Mouse (Mus musculus) right cerebral cortex, postnatal 14 days (tissue): Measurements from ENCODE around the gene Zfyve19.

Source experiments
- DNase-seq: peaks from one replicate; pipeline ENCODE4 v3.0.0; 2022

Gene Zfyve19

DNA sequence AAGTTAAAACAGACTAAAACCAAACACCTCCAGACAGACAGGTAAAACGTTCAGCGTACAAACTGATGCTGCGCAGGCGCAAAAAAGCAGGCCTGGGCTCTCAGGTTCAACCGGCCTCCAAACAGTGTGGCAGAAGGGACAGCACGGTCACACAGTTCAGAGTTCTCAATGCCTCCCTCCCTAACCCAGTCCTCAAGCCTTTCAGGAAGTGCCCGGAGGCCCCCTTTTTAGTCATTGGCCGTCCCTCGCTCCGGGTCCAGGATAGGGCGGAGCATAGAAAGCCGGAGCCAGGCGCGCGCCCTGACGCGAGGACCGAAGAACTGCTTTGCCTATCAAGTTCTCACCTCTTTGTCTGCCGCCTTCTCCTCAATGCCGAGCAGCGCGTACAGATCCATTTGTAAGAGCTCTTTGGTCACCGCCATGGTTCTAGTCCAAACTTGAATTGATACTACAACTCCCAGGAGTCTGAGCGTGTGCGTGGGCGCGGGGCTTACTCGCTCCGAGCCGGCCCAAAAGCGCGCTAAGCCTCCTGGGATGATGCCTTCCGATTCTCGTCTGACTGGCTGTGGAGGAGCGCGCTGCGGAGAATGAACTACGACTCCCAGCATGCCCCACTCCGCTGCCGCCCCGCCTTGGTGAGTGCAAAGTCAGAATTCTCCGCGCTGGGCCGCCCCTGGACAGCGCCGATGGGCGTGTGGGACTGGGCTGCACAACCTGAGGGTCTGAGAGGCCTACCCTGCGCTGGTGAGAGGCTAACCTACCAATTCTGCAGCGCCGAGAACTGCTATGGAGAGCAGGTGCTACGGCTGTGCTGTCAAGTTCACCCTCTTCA, at the start of gene Zfyve19, which contains the start of gene Dnajc17:
Zfyve19 (plus strand) TSS at position 274 of the 832 bp plus-strand sequence.
Dnajc17 (minus strand) TSS at position 452 of the 832 bp plus-strand sequence.
- peak; percentile 97 for DNase-seq

DNA sequence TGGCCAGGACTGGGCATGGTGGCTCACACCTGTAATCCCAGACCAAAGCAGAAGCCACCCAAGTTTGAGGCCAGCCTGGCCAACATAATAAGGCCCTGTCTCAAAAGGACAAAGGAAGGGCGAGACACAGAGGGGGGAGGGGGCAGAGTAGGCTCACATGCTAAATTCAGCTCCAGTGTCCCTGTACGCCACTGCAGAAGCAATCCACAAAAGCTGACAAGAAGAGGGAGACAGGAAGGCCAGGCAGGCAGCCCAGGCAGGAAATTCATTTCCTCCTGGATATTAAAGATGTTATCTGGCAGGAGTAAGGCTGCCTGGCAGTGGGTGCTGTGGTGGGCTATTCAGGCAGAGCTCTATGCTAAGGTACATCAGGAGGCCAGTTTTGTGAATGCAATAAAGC, 47.2 kb upstream of the Zfyve19 start:
- DNase-seq: no peak

DNA sequence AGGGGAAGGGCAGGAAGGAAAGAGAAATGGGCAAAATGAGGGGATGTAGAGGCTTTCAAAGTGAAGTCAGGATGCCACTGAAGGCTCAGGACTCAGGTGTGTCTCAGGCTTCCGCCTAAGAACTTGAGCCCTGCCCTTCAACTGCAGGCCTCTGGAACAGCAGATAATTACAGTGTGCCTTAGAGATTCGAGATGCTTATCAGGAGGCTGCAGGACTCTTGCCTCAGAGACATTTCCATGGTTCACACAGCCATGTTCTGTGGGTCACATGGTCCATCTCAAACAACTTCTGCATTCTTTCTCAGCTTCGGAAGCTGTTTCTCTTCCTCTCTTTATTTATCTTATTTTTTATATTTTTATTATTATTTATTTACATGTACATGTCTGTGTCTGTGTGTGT, 45.3 kb upstream of the Zfyve19 start:
- DNase-seq: no peak

DNA sequence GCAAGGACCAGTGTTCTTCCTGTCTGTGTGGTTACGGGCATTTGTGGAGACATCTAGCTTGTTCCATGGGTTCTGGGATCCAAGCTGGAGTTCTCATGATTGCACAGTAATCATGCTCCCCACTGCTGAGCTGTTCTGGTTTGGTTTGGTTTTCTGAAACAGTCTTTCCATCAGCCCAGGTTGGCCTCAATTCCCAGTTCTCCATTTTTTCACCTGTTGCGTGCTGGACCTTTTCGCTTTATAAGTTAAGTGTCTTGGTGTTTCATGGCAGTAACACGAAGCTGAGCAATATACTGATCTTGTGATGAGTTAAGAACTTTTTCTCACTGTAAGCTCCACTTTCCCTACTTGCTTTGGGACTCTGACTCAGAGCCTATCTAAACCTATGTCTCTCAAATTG, 44.4 kb upstream of the Zfyve19 start:
- no peak for DNase-seq

DNA sequence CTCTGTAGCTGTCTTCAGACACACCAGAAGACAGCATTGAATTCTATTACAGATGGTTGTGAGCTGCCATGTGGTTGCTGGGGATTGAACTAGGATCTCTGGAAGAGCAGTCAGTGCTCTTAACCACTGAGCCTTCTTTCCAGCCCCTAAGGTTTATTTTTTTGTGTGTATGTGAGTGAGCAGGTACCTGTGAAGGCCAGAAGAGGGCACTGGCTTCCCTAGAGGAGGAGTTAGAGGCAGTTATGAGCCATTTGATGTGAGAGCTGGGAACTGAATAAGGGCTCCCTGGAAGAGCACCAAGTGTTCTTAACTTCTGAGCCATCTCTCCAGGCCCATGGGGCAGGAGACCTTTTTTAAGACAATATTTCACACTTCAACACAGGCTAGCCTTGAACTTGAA, 43.0 kb upstream of the Zfyve19 start:
- no peak for DNase-seq

DNA sequence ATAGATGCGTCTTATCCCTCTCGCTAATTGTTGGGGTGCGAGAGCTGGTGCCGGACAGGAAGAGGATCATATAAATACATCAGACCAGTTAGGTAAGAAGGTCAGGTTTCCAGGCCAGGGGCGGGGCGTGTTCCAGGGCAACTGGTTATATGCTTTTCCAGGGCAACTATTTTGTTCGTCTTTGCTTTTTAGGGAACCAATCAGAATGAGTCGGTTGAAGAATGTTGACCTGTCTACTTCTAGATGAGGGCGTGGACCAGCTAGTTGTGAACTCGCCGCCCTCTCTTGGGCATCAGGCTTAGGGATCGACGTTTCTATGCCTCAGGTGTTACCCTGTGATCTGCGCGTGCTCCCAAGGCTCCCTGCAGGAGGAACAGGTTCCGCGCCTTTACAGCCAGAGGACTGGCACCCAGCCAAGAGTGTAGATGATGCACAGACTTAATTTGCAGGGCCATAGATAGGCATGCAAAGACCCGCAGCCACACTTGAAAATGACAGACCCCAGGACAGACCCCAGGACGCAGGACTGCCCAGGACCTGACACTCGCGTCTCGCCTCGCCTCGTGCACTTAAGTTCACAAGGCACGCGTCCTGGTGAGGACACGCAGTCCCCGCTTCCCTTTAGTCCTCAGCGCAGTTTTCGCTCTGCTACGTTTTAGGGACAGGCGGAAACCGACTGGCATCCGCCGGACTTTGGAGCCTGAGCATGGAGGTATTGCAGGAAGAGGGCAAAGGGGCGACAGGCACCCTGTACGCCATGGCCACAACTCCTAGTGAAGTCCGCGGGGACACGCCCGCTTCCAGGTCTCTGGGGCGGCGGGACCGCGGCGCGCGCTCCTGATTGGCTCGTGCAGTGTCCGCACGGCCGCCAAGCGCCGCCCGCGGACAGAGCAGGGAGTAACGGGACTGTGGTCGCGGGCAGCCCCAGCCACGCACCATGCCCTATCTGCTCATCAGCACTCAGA, 41.2 kb upstream of the Zfyve19 start, which contains the start of gene Gchfr:
Gchfr (plus strand) TSS at position 873 of the 965 bp plus-strand sequence.
- DNase-seq: peak; percentile 32

DNA sequence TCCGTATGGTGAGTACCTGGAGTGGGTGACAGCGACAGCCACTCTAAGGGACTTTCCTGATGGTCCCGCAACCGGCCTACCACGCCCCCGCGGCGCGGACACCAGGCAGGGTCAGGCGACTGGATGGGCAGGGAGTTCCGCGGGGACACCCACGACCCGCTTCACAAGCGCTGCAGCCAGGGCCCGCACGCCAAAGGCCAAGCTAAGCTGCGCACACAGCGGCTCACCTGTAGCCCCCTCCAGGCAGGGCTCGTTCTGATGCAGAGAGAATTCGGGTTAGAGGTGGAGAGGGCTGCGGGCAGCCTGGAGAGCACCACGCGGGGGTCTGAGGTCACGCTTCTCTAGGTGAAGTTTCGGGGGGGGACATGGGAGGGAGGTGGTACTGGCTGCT, 40.6 kb upstream of the Zfyve19 start:
- no peak for DNase-seq

DNA sequence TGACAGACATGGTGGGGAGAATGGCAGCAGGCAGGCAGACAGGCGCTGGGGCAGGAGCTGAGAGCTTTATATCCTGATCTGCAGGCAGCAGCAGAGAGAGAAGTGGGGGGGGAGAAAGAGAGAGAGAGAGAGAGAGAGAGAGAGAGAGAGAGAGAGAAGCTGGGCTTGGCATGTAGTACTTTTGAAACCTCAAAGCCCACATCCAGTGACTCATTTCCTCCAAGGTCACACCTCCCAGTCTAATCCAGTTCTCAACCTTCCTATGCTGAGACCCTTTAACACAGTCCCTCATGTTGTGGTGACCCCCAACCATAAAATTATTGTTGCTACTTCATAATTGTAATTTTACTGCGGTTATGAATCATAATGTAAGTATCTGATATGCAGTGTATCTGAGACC, 38.1 kb upstream of the Zfyve19 start:
- no peak for DNase-seq

DNA sequence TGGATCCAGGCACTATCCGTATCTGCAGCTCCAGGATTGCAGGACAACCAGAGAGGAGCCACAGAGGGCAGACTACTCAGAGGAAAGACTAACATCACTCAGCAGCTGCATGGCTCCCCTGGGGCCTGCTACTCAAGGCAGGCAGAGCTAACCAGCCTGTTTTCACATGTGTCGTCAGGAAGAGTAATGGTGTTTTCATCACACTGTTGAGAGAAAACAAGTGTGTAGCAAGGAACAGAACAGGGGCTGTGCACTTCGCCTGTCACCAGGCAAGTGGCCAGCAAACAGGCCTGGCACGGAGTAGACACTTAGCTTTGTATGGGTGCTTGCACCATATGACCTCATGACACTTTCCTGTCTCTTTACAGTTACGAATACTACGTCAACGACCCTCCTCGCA, 36.8 kb upstream of the Zfyve19 start:
- DNase-seq: no peak

DNA sequence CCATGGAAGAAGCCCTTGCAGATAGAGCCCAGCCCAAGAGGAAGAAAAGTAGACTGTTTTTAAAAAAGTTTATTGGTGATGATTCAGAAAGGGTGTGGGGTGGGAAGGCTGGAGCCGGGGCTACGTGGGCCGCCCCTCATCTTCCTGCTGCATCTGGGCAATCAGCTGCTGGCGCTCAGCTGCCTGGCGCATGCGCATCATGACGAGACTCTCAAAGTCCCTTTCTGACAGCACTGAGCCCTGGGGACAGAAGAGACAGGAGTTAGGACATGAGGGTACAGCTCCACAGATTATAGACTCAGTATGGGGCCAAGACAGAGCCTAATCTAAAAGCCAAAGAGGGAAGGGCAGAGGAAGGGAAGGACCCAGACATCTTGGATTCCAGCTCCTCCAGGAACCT, 36.0 kb upstream of the Zfyve19 start:
- DNase-seq: no peak

DNA sequence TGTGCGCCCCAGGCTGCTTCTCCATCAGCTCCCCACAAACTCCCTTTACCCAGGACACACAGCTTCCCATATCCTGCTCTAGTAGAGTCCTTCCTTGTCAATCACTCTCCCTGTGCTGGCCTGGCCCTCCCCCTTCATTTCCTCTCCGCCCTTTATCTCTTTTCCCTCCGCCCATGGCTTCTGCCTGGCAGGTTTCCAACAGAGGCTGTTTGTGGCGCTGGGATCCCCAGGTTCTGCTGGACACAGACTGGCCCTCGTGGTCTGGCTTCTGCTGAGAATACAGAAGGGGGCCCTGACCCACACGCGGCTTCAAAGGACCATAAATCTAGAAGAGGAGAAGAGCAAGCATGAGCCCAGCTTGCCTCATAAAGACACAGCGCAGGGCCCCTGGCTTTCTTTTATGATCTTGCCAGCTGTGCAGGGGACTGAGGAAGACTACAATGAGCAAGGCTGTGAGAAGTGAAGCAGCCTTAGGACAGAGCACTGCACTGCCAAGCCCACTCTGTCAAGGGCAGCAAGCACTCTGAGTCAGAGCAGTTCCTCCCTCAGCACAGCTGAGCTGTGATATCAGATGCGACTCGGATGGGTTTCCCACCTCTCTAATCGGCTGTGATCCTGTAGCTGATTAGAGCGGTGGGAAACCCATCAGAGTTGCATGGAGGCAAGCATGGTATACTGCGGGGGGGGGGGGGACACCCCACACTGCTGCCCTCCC, 35.4 kb upstream of the Zfyve19 start:
- DNase-seq: peak; percentile 37

DNA sequence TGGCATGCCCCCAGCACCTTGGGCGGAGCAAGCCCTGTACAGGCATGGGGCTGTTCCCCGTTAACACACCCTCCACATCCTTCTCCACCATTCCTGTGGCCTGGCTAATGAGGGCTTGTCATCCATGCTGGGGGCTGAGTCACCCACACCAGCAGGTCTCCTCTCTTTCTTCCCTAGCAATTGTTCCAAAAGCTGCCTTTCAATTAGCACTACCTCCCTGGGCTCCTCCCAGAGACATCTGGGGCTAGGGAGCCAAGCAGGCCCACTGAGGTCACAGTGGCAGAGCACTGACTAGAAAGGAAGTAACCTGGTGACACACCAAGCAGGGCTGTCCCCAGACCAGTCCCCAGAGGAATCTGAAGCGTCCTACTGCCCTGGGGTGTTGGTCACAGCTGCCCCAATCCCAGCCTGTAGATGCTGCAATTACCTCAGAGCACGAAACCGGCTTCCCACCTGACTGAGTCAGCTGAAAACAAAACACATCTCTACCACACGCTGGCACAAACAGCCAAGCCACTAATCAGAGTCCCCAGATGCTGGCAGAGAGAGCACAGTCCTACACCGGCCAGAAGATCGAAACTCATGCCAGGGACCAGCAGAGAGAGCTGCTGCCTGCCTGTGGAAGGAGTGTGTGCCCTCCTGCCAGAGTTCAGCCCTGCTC, 34.3 kb upstream of the Zfyve19 start, which contains the start of gene Gm14137:
Gm14137 (plus strand) TSS at position 519 of the 661 bp plus-strand sequence.
- DNase-seq: no peak

DNA sequence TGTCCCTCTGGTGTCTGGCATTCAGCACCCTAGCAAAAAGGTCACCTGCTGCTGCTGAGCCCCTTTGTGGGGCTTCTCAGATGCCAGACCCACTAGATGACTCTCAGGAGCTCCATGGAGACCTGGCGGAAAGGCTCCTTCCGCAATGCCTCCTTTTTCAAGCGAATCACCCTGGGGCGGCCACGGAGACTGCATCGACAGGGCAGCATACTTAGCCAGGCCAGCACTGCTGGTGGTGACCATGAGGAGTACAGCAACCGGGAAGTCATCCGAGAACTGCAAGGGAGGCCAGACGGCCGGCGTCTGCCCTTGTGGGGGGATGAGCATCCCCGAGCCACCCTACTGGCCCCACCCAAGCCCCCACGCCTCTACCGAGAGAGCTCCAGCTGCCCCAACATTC, 33.6 kb upstream of the Zfyve19 start:
- DNase-seq: no peak

DNA sequence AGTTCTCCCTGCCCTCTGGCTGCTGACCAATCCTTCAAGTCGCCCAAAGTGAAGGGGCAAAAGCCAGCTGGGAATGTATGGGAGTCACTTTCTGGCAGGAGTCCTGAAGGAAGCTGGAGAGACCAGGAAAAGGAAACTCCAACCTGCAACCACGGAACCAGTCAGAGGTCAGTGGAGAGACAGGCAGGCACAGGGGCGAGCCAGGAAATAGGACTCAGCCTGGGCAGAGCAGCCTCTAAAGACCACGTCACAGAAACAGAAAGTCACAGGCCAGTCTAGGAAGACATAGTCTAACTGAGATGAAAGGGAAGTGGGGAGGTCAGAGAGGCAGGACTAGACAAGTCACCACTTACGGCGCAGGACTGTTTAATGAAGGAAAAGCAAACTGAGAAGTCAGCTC, 32.8 kb upstream of the Zfyve19 start:
- no peak for DNase-seq

DNA sequence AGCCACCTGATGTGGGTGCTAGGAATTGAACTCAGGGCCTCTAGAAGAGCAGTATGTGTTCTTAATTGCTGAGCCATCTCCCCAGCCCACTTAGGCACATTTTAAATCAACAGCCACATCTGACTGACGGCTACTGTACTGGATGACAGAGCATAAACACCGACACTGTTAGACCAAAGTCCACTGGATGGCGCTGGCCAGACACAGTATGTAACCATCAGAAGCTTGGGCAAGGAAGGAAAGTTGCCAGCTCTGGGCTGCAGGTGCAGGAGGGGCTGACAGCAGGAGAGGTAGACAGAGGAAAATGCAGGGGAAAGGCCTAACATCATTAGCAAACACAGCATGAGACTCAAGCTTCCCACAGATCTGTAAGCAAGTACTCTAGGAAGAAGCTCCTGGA, 31.7 kb upstream of the Zfyve19 start:
- DNase-seq: no peak

DNA sequence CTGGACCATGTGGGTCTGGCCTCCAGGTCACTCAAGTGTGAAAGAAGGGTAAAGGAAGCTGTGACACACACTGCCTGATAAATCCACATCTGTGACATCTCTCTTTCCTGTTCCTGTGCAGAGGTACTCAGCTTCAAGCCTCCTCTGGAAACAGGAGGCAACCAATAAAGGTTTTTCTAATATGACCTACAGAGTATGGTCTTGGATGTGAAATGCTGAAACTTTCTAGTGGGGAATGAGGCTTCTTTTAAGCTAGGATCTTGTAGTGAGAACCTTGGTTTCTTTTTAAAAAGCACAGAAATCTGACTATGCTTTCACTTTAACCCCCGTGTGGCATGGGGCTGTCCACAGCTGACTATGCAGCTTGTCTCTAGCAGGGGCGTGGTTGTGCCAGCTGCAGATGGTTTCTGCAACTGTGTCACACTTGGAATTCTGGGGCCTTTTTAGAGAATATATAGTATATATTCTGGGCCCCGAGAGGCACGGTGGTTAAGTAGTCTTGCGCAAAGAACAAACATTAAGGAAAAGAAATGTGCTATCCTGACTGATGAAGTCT, 31.0 kb upstream of the Zfyve19 start:
- no peak for DNase-seq

DNA sequence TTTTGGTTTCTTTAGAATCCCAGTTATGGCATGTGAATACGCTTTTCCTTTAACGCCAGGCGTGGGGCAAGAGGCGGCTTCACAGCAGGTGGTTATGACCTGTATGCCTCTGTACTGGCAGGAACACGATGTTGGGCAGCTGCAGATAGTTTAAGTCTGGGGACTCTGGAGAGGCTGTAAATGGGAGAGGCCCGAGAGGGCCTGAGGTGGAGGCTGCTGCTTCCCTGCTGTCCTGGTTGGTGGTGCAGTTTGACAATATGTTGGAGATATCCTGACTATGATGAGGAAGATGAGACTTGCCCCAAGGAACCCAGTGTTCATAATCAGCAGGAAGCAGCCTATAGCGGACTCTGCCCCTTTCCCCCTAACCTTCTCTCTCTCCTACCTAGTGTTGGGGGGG, 25.5 kb upstream of the Zfyve19 start:
- no peak for DNase-seq

DNA sequence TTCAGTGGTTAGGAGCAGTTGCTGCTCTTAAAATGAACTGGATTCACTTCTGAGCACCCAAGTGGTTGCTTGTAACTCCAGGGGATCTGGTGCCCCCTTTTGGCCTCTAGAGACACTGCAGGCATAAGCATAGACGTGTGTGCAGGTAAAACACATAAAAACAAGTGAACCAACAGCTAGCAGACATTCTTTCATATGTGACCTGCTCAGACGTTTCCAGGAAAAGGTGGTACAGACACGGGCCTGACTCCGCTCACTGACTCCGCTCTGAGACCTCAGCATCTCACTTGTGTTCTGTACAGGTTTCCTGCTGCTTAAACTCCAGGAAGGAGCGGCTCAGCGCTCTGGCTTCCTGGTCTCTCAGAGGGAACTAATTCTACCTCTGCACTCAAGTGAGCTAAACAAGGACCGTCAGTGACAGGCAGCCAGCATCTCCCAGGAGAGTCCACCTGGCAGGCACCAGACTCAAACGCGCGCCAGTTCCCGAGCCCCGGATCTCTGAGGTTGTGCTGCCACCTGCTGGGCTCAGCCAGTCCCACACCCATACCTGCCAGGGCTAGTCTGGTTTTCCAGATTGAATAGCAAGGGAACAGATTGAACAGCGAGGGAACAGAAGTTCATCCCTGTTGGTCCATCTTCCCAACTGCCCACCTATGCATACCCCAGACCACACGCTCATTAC, 19.2 kb upstream of the Zfyve19 start:
- DNase-seq: peak; percentile 81

DNA sequence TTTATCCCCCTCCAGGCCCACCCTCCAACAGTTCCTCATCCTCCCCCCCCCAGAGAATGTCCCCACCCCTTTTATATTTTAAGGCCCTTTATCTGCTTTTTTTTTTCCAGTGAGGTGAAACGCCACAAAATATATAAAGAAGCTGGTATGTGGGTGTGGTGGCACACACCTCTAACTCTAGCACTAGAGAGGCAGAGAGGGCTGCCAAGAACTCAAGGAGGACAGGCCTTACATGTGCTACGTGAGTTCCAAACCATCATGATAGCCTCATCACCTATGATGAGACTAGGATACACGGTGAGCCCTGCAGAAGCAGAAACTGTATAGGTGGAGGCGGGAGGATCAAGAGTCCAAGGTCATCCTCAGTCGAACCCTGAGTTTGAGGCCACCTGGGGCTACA, 17.4 kb upstream of the Zfyve19 start:
- DNase-seq: no peak

DNA sequence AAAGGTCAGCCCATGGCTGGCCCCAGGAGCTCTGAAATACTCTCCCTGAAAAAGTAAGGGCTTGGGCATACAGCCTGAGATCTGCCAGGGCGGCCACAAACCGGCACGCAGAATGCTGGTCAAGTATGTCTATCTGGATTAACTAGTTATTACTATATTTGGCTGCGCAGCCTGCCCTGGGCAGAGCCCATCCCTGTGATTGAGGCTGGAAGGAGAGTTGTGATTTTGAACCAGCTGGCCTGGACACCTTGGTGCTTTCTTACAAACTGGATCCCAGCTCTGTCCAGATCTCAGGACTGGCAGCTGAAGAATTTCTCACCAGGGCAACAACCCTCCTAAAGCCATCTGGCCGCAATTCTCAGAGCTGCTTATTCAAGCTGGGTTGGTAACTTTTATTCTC, 14.3 kb upstream of the Zfyve19 start:
- DNase-seq: no peak

DNA sequence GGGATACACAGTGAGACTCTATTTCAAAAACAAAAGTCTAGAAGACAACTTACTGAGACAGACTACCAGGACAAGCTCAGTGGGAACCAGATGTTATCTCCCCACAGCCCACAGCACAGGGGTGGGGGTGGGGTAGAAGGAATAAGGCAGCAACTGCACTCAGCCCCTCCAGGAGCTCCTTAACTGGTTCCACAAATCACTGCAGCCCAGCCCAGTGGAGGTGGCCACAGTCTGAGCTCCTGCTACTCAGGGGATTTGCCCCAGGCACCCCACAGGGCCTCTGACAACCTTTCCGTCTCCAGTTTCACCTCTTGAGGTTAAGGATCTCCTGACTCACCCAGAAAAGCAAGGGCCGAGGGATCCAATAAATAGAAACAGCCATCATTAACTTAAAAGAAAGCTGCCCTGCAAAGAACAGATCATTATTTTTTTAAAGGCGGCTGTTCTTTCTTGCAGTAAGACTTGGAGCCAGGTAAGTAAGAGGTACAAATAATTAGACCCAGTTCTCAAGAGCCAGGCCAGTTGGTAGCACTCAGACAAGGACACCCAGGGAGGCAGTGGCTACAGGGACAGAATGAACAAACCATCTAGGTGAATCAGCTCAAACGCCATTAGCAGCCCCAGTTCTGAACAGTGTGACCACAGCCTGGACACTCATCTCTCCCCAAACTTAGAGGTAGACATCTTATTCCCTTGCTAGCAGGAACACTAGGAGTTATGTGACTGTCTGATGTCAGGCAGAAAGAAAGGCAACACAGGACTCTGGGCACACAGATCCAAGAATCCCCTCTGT, 11.9 kb upstream of the Zfyve19 start:
- no peak for DNase-seq
